Mouse (Mus musculus) embryonic facial prominence, embryonic 14.5 days (tissue): Measurements from ENCODE around the gene Otop1. TPM values are rescaled to one million over a fixed set of nuclear protein-coding genes. Genes with fewer than 3 reads are reported as not detected.

Experiments used
- ATAC-seq: fragments of 200-750 bp; cut with Nextera tagmentation; 2 replicates; pipeline ENCODE4 v1.8.0; 2017; ENCODE audit warnings: low read depth, moderate number of reproducible peaks, moderate TSS enrichment
- DNase-seq: peaks from one replicate; pipeline ENCODE4 v3.0.0-alpha.2; 2015; ENCODE audit warnings: low spot score
- H3K27ac ChIP-seq: fragments of 300-500 bp; sonication (generic); replicated peaks from 2 replicates; pipeline ENCODE4 v1.5.1; 2014; ENCODE audit warnings: low read depth, mild to moderate bottlenecking, low read length, moderate library complexity
- H3K27me3 ChIP-seq: fragments of 300-500 bp; sonication (generic); replicated peaks from 2 replicates; pipeline ENCODE4 v1.6.1; 2014; ENCODE audit warnings: low read length; ENCODE audit not compliant: control insufficient read depth, insufficient read depth
- H3K36me3 ChIP-seq: fragments of 300-500 bp; sonication (generic); 2 replicates; pipeline ENCODE4 v1.6.1; 2014; ENCODE audit warnings: low read length, mixed read lengths; ENCODE audit not compliant: control insufficient read depth, insufficient read depth
- H3K4me1 ChIP-seq: fragments of 300-500 bp; sonication (generic); 2 replicates; pipeline ENCODE4 v1.6.1; 2014; ENCODE audit warnings: antibody characterized with exemption, low read length; ENCODE audit not compliant: control insufficient read depth, insufficient read depth
- H3K4me2 ChIP-seq: fragments of 300-500 bp; sonication (generic); 2 replicates; pipeline ENCODE4 v1.6.1; 2014; ENCODE audit warnings: low read depth, mild to moderate bottlenecking, low read length, moderate library complexity, mixed read lengths
- H3K4me3 ChIP-seq: fragments of 300-500 bp; sonication (generic); 2 replicates; pipeline ENCODE4 v1.5.1; 2014; ENCODE audit warnings: low read depth, mild to moderate bottlenecking, low read length
- H3K9ac ChIP-seq: fragments of 300-500 bp; sonication (generic); 2 replicates; pipeline ENCODE4 v1.6.1; 2014; ENCODE audit warnings: low read depth, mild to moderate bottlenecking, low read length, moderate library complexity, mixed read lengths
- H3K9me3 ChIP-seq: fragments of 300-500 bp; sonication (generic); 2 replicates; pipeline ENCODE4 v1.6.1; 2016; ENCODE audit warnings: low read length; ENCODE audit not compliant: control insufficient read depth
- WGBS: fragments of 180-500 bp; shearing (Covaris S2); extraction: QIAGEN DNeasy Blood & Tissue Kit; methylation state at CpG from one replicate; pipeline ENCODE4 v1.1.7; 2014; 5-methylcytosine and 5-hydroxymethylcytosine counted together
- polyA plus RNA-seq: library from polyadenylated mRNA; unstranded; fragments of >200 nt; fragmentation: Nextera tagmentation; extraction: Ambion mirVana; gene quantifications from 2 replicates; pipeline ENCODE4 v1.2.1, GENCODE M21; 2014

The Otop1 gene
- polyA plus RNA-seq, 1 experiment from 2014 or later = 0.22 TPM

DNA sequence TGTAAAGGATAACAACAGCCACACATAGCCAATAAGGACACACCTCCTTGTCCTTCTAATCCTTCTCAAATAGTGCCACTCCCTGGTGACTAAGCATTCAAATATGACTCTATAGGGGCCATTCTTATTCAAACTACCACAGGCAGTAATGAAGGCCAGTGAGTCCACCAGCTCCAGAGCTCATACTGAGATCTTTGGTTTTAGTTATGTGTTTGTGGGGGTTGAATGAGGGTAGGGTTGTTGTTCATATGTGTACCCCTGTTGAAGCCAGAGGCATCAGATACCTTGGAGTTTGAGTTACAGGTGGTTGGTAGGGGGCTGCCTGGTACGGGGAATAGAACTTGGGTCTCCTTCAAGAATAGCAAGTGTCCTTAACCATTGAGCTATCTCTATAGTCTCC, 19.2 kb upstream of the Otop1 start:
- H3K4me3 ChIP-seq = no peak overlapping the region
- ATAC-seq (no peak), DNase-seq (no peak)
- H3K36me3 ChIP-seq = no peaks in the 10 kb centered on the region
- WGBS = 71% methylated on average over 1 of the region's 1 CpGs
- no peak overlapping the region for H3K27ac ChIP-seq
- peaks cover 6% of the 10 kb centered on the region; the same call in 1 of the 2 replicates for H3K4me1 ChIP-seq
- H3K27me3 ChIP-seq = no peaks in the 10 kb centered on the region
- no peak overlapping the region for H3K4me2 ChIP-seq
- H3K9ac ChIP-seq = no peak overlapping the region
- H3K9me3 ChIP-seq = no peaks in the 10 kb centered on the region

GRCm38 (mm10) chr5:38258034-38258772, 17.6 kb upstream of the Otop1 start:
- no peak overlapping the region for H3K27ac ChIP-seq
- DNase-seq (peak; percentile 53), ATAC-seq (peak; percentile 34)

DNA sequence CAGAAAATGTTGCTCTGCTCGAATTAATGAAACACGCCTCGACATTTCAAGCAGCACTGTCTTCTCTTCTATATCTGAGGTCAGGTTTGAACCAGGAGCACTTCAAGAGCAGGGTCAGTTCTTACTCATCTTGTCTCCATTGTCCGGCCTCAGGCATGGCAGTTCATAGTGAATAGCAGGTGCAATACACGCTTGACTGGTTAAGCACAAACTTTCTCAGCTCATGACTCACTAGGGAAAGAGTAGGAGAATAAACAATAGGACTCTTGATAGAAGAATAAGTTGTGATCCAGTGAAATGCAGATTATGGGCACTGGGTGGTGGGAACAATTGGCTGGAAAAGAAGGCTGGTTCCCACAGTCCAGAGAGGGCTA, 17.0 kb upstream of the Otop1 start:
- H3K27ac ChIP-seq = no peak overlapping the region
- 80% methylated on average over 5 of the region's 5 CpGs for WGBS

More at GRCm38 (mm10) chr5:38258034-38258772, 17.6 kb upstream of the Otop1 start:
- H3K36me3 ChIP-seq = peaks cover 14% of the 10 kb centered on the region
- no peaks in the 10 kb centered on the region for H3K9me3 ChIP-seq
- no peaks in the 10 kb centered on the region for H3K27me3 ChIP-seq
- no peak overlapping the region for H3K4me3 ChIP-seq
- H3K9ac ChIP-seq = no peak overlapping the region
- WGBS = 40% methylated on average over 8 of the region's 8 CpGs
- H3K4me1 ChIP-seq = peaks cover 6% of the 10 kb centered on the region; the same call in 1 of the 2 replicates
- H3K4me2 ChIP-seq = no peak overlapping the region

DNA sequence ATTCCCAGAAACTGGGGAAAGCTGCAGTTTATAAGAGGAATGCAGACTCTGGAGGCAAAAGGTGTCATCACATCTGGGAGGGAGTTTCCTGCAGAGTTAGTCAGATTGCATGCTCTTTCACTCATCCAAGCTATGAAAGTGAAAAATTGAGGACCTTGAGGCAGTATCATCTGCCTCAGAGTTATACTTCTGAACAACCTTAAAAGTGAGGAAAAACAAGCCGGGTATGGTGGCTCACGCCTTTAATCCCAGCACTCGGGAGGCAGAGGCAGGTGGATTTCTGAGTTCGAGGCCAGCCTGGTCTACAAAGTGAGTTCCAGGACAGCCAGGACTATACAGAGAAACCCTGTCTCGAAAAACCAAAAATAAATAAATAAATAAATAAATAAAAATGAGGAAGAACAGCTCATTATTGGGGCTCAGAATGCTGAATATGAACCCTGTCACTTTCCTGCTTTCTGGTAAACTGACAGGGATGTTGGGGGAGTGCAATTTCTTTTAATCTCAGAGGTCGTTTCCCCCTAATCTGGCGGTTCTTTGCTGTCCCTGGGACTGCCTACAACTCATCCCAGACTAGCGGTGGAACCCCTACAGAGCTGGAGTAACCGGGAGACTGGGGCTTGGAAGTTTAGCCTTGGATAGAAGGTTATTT, 16.2 kb upstream of the Otop1 start:
- Histone ChIP-seq H3K27ac (peak overlapping the region; percentile 72), H3K36me3 (peaks cover 28% of the 10 kb centered on the region), H3K9me3 (no peaks in the 10 kb centered on the region), H3K4me3 (peak overlapping the region; percentile 66), H3K27me3 (no peaks in the 10 kb centered on the region), H3K4me1 (peaks cover 6% of the 10 kb centered on the region; the same call in 1 of the 2 replicates), H3K4me2 (peak overlapping the region; percentile 82), H3K9ac (peak overlapping the region; percentile 68)
- ATAC-seq (peak; percentile 16; the same call in 1 of the 2 replicates), DNase-seq (no peak)
- WGBS = 41% methylated on average over 9 of the region's 9 CpGs

More for the DNA sequence above, 17.0 kb upstream of the Otop1 start:
- no peaks in the 10 kb centered on the region for H3K27me3 ChIP-seq
- H3K4me2 ChIP-seq = no peak overlapping the region
- H3K9ac ChIP-seq = no peak overlapping the region
- ATAC-seq (no peak), DNase-seq (no peak)
- peaks cover 20% of the 10 kb centered on the region for H3K36me3 ChIP-seq
- H3K4me3 ChIP-seq = no peak overlapping the region
- no peaks in the 10 kb centered on the region for H3K9me3 ChIP-seq
- peaks cover 6% of the 10 kb centered on the region; the same call in 1 of the 2 replicates for H3K4me1 ChIP-seq

DNA sequence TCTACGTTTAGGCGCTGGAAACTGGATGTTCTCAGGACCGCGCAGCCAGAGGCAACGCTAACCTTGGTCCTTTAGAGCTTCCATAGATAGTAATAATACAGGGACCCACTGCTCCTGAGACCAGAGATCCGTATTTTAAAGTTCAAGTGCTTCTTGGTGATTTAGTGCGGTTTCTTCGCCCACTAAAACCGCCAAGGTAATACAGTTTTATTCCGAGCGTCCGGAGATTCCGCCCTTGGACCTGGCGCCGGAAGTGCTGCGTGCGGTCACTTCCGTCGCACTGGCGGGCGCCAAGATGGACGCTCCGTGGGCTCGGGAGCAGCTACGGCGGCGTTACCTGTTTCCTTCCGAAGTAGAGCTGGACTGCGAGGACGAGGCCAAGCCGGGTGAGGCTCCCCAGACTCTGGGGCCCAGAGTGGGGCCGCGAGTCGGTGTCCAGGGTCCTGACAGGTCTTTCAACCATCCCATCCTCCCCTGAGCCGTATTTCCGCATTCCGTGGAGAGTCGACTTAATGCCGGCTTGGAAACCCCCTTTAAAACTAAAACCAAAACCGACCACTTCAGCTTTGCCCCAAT, 15.6 kb upstream of the Otop1 start, which contains the start of gene Tmem128:
Gene Tmem128, plus strand, starts transcription at position 79 of the 576 bp plus-strand sequence.
- peaks cover 6% of the 10 kb centered on the region; the same call in 1 of the 2 replicates for H3K4me1 ChIP-seq
- peak within 1 kb of the TSS; percentile 72 for H3K27ac ChIP-seq
- peak within 1 kb of the TSS; percentile 66 for H3K4me3 ChIP-seq
- H3K9me3 ChIP-seq = no peaks in the 10 kb centered on the region
- H3K36me3 ChIP-seq = peaks cover 34% of the 10 kb centered on the region
- DNase-seq (peak; percentile 78), ATAC-seq (peak; percentile 24)
- peak within 1 kb of the TSS; percentile 68 for H3K9ac ChIP-seq
- H3K27me3 ChIP-seq = no peaks in the 10 kb centered on the region
- H3K4me2 ChIP-seq = peak within 1 kb of the TSS; percentile 82
- 1% methylated on average over 39 of the region's 40 CpGs for WGBS

- H3K36me3 ChIP-seq = peaks cover 39% of the 10 kb centered on the region
- DNase-seq (no peak), ATAC-seq (no peak)
- H3K4me2 ChIP-seq = no peak overlapping the region
- no peaks in the 10 kb centered on the region for H3K9me3 ChIP-seq
- no peaks in the 10 kb centered on the region for H3K4me1 ChIP-seq
- no peak overlapping the region for H3K4me3 ChIP-seq
- peaks cover 21% of the 10 kb centered on the region for H3K27me3 ChIP-seq
- H3K9ac ChIP-seq = no peak overlapping the region
- H3K27ac ChIP-seq = no peak overlapping the region
- 92% methylated on average over 3 of the region's 3 CpGs for WGBS
These were observed 4.8 kb upstream of the Otop1 start for GRCm38 (mm10) chr5:38270942-38271341.

DNA sequence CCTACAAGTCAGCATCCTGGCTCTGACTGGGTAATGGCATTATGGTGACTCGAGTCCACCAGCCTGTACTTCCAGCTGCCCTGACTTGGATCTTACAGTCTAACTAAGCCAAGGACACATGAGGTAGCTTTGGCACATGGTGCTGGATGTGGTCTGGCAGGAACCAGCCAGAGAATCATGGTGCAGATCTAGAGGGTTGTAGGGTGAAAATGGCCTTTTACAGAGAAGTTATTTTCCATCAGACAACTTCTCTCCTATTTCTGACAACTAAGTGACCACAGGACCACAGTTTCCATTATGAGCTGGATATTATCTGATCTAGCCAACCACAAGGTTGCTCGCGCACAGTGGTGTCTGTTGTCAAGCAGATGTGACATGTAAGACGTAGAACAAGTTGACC, 1.9 kb upstream of the Otop1 start:
- DNase-seq = no peak
- ATAC-seq = no peak
- no peak overlapping the region for H3K4me2 ChIP-seq
- 88% methylated on average over 4 of the region's 4 CpGs for WGBS
- no peaks in the 10 kb centered on the region for H3K9me3 ChIP-seq
- no peaks in the 10 kb centered on the region for H3K4me1 ChIP-seq
- H3K4me3 ChIP-seq = no peak overlapping the region
- no peak overlapping the region for H3K27ac ChIP-seq
- no peak overlapping the region for H3K9ac ChIP-seq
- peaks cover 48% of the 10 kb centered on the region for H3K27me3 ChIP-seq
- H3K36me3 ChIP-seq = peaks cover 14% of the 10 kb centered on the region; the same call in 1 of the 2 replicates

DNA sequence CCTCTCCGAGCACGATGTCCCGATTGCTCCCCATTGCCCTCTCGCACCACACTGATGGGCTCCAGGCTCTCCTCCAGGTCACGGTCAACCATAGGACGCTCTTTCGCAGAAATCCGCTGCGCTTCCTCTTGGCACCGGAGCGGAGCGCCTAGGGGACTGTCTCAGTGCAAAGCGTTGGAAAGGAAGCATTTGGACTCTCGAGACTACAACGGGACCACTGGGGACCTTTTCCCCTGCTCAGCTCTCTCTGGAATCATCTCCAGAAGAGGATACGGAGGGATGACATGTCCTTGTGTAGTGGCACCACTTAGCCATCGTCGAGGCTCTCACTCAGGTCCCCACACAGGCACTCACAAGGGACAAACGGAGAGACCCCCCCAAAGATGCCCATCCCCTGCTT, 679 bp downstream of the Otop1 start:
- Histone ChIP-seq H3K9ac (no peak overlapping the region), H3K4me2 (peak overlapping the region; percentile 36), H3K27me3 (peaks cover 56% of the 10 kb centered on the region), H3K27ac (no peak overlapping the region), H3K9me3 (no peaks in the 10 kb centered on the region), H3K36me3 (no peaks in the 10 kb centered on the region), H3K4me3 (peak overlapping the region; percentile 18), H3K4me1 (no peaks in the 10 kb centered on the region)
- DNase-seq = no peak
- WGBS = 2% methylated on average over 17 of the region's 19 CpGs
- ATAC-seq = no peak
